Mouse (Mus musculus) lung, embryonic 15.5 days (tissue): ENCODE measurements around the gene Cfap299. TPM values are rescaled to one million over a fixed set of nuclear protein-coding genes. Genes with fewer than 3 reads are reported as not detected.

Experiments used
- ATAC-seq: fragments of 200-750 bp; cut with Nextera tagmentation; 2 replicates; pipeline ENCODE4 v1.8.0; 2017; ENCODE audit warnings: moderate number of reproducible peaks, borderline replicate concordance; ENCODE audit not compliant: low FRiP score, low TSS enrichment; ENCODE audit errors: extremely low read depth
- H3K27ac ChIP-seq: fragments of 300-500 bp; sonication (generic); 2 replicates; pipeline ENCODE4 v1.5.1; 2015; ENCODE audit warnings: moderate library complexity, mild to moderate bottlenecking, inconsistent platforms
- H3K27me3 ChIP-seq: fragments of 300-500 bp; sonication (generic); 2 replicates; pipeline ENCODE4 v1.6.1; 2015; ENCODE audit warnings: inconsistent platforms
- H3K36me3 ChIP-seq: fragments of 300-500 bp; sonication (generic); 2 replicates; pipeline ENCODE4 v1.6.1; 2015; ENCODE audit warnings: inconsistent platforms
- H3K4me1 ChIP-seq: fragments of 300-500 bp; sonication (generic); 2 replicates; pipeline ENCODE4 v1.6.1; 2015; ENCODE audit warnings: inconsistent platforms
- H3K4me2 ChIP-seq: fragments of 300-500 bp; sonication (generic); 2 replicates; pipeline ENCODE4 v1.6.1; 2015; ENCODE audit warnings: inconsistent platforms, mild to moderate bottlenecking, moderate library complexity
- H3K4me3 ChIP-seq: fragments of 300-500 bp; sonication (generic); 2 replicates; pipeline ENCODE4 v1.5.1; 2015; ENCODE audit warnings: mild to moderate bottlenecking, inconsistent platforms
- H3K9ac ChIP-seq: fragments of 300-500 bp; sonication (generic); 2 replicates; pipeline ENCODE4 v1.6.1; 2015; ENCODE audit warnings: inconsistent platforms
- H3K9me3 ChIP-seq: fragments of 300-500 bp; sonication (generic); 2 replicates; pipeline ENCODE4 v1.6.1; 2016; ENCODE audit warnings: inconsistent platforms
- WGBS: fragments of 180-500 bp; shearing (Covaris S2); methylation state at CpG from one replicate; pipeline ENCODE4 v1.1.7; 2015; 5-methylcytosine and 5-hydroxymethylcytosine counted together
- polyA plus RNA-seq: library from polyadenylated mRNA; unstranded; fragments of >200 nt; fragmentation: Nextera tagmentation; extraction: Ambion mirVana; gene quantifications from 2 replicates; pipeline ENCODE4 v1.2.1, GENCODE M21; 2015

Cfap299 gene
- polyA plus RNA-seq, 1 experiment from 2014 or later, result 3.0 TPM

DNA sequence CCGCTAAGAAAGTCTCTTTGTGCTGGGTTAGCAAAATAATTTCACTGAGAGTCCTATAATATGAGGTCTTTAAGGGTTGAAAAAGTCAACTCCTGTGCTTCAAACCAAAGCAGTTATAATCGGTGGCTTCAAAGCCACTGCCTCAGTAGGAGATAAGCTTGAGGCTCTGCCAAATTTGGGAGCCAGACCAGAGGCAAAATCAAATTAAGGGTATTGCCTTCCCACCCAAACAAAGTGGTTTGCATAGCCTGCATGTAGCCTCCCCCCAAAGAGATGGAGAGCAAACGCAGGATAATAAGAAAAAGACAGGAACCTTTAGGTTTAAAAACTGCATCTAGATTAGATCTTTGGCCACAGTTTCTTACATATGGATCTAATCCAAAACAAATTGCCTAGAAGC, 58.0 kb downstream of the Cfap299 start:
- Histone ChIP-seq H3K4me1 (no peaks in the 10 kb centered on the region), H3K27me3 (no peaks in the 10 kb centered on the region), H3K9me3 (no peaks in the 10 kb centered on the region), H3K9ac (no peak overlapping the region), H3K4me2 (no peak overlapping the region), H3K4me3 (no peak overlapping the region), H3K27ac (no peak overlapping the region), H3K36me3 (no peaks in the 10 kb centered on the region)
- WGBS, result 56% methylated on average over 3 of the region's 3 CpGs
- ATAC-seq, result no peak

- H3K9ac ChIP-seq, result no peak overlapping the region
- H3K36me3 ChIP-seq, result no peaks in the 10 kb centered on the region
- no peak overlapping the region for H3K27ac ChIP-seq
- no peak overlapping the region for H3K4me2 ChIP-seq
- H3K4me1 ChIP-seq, result no peaks in the 10 kb centered on the region
- no peaks in the 10 kb centered on the region for H3K27me3 ChIP-seq
- ATAC-seq, result no peak
- WGBS, result 57% methylated on average over 1 of the region's 1 CpGs
- no peak overlapping the region for H3K4me3 ChIP-seq
- no peaks in the 10 kb centered on the region for H3K9me3 ChIP-seq
Observed at GRCm38 (mm10) chr5:98402165-98402564, 73.1 kb downstream of the Cfap299 start.

DNA sequence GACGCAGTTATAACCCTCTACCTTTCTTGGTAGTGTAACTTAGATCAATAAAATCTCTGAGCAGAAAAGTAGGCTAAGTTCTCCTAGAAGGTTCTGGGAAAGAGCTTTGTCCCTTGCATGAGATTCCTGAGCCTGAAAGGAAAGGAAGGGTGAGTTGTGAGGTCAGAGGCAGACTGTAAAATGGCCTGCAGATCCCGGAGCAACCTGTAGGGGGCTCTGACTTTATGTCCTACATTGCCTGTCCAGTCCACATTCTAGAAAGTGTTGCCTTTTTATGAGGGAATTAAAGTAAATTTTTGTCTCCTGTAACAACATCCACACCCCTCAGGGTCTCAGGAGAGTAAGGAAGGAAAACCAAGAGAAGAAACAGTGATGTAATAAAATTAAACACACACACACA, 81.0 kb downstream of the Cfap299 start:
- Histone ChIP-seq H3K4me1 (no peaks in the 10 kb centered on the region), H3K9me3 (no peaks in the 10 kb centered on the region), H3K4me3 (no peak overlapping the region), H3K4me2 (no peak overlapping the region), H3K27ac (no peak overlapping the region), H3K9ac (no peak overlapping the region), H3K36me3 (no peaks in the 10 kb centered on the region), H3K27me3 (no peaks in the 10 kb centered on the region)
- no peak for ATAC-seq
- WGBS, result 63% methylated on average over 2 of the region's 2 CpGs

DNA sequence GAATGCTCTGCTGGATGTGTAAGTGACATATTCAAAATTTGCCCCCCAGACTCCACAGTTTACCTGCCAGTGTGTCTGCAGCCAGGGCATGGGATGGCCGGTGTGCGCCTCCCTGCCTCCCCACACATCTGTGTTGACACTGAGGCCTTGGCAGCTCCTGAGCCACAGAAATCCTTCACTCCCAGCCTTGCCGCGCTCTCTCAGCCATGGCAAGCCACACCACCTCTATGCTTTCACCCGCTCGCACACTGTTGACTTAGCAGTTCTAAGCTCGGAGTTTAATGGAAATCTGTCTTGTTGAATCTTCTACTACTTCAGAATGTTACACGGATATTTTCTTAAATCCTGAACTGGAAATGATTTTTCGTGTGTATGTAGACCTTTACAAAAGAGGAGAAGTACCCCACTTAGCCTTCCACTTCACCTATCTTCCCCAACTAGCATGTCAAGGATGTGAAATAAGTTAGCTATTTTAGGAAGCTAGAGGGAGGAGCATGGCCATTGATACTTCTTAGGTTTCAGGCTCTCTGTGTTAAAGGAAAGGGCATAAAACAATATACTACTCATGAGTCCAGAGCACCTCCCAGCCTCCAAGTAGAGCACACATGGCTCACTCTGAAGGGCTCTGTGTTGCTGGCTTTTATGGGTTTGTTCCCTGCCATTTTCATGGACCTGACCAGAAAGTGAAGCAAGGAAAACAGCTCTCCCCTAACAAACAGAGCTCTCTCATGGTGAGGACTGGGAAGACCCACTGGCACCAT, 87.5 kb downstream of the Cfap299 start:
- Histone ChIP-seq H3K27me3 (no peaks in the 10 kb centered on the region), H3K4me3 (no peak overlapping the region), H3K4me1 (no peaks in the 10 kb centered on the region; the same call in 1 of the 2 replicates), H3K9me3 (no peaks in the 10 kb centered on the region), H3K36me3 (no peaks in the 10 kb centered on the region), H3K4me2 (no peak overlapping the region), H3K27ac (peak overlapping the region; percentile 32; the same call in 1 of the 2 replicates), H3K9ac (no peak overlapping the region)
- peak; percentile 62; the same call in 1 of the 2 replicates for ATAC-seq
- WGBS, result 54% methylated on average over 9 of the region's 9 CpGs

GRCm38 (mm10) chr5:98424965-98425364, 95.9 kb downstream of the Cfap299 start:
- H3K27ac ChIP-seq, result no peak overlapping the region
- H3K4me2 ChIP-seq, result no peak overlapping the region
- no peak for ATAC-seq
- no peaks in the 10 kb centered on the region for H3K4me1 ChIP-seq
- no peaks in the 10 kb centered on the region for H3K27me3 ChIP-seq
- H3K36me3 ChIP-seq, result no peaks in the 10 kb centered on the region
- H3K9me3 ChIP-seq, result no peaks in the 10 kb centered on the region
- H3K9ac ChIP-seq, result no peak overlapping the region
- WGBS, result 100% methylated on average over 1 of the region's 1 CpGs
- H3K4me3 ChIP-seq, result no peak overlapping the region

DNA sequence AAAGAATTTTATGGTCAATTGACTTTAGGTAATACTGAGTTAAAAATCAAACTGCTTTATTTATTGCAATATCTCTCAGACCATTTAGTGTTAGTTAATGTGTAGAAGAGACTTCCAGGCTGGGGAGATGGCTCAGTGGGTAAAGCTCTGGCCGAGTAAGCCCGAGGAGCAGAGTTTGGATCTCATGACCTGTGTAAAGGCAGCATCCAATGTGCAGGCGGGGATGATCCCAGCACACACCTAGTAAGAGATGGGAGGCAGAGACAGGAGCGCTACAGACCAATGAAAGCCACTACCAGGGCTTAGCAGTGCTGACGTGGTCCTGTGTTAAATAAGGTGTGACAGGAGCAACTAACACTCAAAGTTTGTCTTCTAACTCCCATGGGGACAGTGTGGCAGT, 97.0 kb downstream of the Cfap299 start:
- no peak overlapping the region for H3K27ac ChIP-seq
- no peak for ATAC-seq
- no peak overlapping the region for H3K4me2 ChIP-seq
- no peaks in the 10 kb centered on the region for H3K9me3 ChIP-seq
- no peaks in the 10 kb centered on the region for H3K36me3 ChIP-seq
- no peaks in the 10 kb centered on the region for H3K27me3 ChIP-seq
- 84% methylated on average over 5 of the region's 5 CpGs for WGBS
- H3K4me3 ChIP-seq, result no peak overlapping the region
- no peaks in the 10 kb centered on the region for H3K4me1 ChIP-seq
- no peak overlapping the region for H3K9ac ChIP-seq

DNA sequence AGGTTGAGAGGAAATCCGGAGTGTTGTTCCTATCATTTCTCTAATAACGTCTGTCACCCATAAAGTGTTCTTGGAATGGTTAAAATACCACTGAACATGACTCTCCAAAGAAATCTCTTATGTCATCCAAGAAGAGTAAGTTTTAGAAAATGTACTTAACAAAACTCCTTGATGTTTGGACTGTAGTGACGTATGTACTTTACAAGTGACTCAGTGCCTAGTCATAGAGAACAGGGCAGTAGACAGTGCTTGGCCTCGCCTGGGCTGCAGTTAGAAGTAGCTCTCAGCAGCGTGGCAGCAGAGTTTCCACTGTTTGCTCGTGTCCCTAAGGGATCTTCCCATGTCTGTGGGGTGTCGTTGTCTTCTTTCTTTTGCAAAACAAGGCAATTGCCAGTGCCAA, 101.0 kb downstream of the Cfap299 start:
- no peak for ATAC-seq
- H3K4me2 ChIP-seq, result no peak overlapping the region
- no peaks in the 10 kb centered on the region for H3K4me1 ChIP-seq
- H3K27ac ChIP-seq, result no peak overlapping the region
- no peaks in the 10 kb centered on the region for H3K27me3 ChIP-seq
- WGBS, result 56% methylated on average over 7 of the region's 7 CpGs
- no peaks in the 10 kb centered on the region for H3K9me3 ChIP-seq
- H3K4me3 ChIP-seq, result no peak overlapping the region
- no peaks in the 10 kb centered on the region for H3K36me3 ChIP-seq
- no peak overlapping the region for H3K9ac ChIP-seq

DNA sequence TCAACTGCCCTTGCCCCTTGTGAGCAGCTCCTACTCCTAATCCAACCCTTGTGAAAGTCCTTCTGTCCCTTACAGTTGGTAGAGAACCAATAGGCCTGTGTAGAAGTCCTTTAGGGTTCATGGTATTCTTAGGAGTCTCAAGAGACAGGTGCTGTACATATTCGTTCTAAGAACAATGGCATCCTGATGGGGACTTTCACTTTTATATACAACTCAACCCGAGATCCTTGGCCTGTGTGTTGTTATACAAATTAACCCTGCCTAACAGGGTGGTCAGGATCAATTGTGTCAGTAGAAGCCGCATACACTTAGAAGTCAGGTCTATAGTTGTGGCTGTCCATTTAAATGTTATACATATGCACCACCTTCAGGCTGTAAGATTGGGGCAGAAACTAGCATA, 109.6 kb downstream of the Cfap299 start:
- Histone ChIP-seq H3K36me3 (no peaks in the 10 kb centered on the region), H3K9ac (no peak overlapping the region), H3K27me3 (no peaks in the 10 kb centered on the region), H3K4me1 (no peaks in the 10 kb centered on the region), H3K27ac (no peak overlapping the region), H3K4me3 (no peak overlapping the region), H3K9me3 (no peaks in the 10 kb centered on the region), H3K4me2 (no peak overlapping the region)
- no peak for ATAC-seq
- WGBS, result 72% methylated on average over 3 of the region's 3 CpGs

DNA sequence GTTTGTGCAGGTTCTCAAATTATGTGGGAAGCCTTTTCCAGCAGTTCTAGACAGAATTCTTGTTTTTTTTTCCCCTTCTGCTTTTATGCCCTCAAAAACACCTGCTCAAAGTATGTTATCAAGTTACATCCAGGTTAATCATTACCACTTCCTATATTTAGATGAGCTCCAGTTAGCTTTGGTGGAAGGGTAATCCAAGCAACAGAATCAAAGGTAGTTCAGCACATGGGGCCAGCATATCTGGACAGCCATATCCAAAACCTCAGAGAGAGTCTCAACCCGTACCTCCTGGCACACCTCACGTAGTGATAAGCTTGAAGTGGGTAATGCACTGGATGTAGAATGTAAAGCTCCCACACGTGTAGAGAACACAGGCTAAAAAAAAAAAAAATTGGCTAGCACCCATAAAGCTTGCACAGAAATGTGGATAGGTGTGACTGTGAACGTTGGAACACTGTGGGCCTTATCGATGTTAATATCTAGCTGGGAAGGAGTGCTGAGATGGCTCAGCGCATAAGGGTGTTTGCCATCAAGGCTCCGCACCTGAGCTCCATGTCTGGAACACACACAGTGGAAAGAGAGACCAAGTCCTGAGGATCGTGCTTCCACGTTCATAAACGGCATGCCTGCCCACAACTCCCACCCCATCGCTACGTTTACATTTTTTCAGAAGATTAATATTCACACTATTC, 117.8 kb downstream of the Cfap299 start:
- no peak overlapping the region for H3K4me3 ChIP-seq
- H3K4me1 ChIP-seq, result no peaks in the 10 kb centered on the region
- no peak overlapping the region for H3K27ac ChIP-seq
- no peak overlapping the region for H3K9ac ChIP-seq
- no peaks in the 10 kb centered on the region for H3K9me3 ChIP-seq
- no peak for ATAC-seq
- no peaks in the 10 kb centered on the region for H3K27me3 ChIP-seq
- 69% methylated on average over 12 of the region's 12 CpGs for WGBS
- no peaks in the 10 kb centered on the region for H3K36me3 ChIP-seq
- H3K4me2 ChIP-seq, result no peak overlapping the region

DNA sequence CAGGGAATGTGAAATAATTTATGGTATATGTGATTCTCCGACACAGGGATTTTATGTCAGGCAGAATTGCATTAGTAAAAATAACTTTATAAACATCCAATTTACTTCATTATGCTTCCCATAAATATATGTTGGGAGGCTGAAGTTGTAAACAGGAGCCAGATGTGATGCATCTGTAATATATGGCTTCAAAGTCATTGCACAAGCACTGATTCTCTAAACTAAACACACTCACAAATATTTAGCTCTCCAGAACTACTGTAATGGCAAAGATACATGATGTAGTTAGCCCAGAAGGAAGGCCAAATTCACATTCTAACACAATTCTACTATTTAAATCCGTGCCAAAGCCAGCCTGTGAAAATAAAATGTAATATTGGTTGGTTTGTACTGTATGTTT, 120.8 kb downstream of the Cfap299 start:
- Histone ChIP-seq H3K9ac (no peak overlapping the region), H3K4me2 (no peak overlapping the region), H3K4me1 (no peaks in the 10 kb centered on the region), H3K27ac (no peak overlapping the region), H3K27me3 (no peaks in the 10 kb centered on the region), H3K36me3 (no peaks in the 10 kb centered on the region), H3K4me3 (no peak overlapping the region), H3K9me3 (no peaks in the 10 kb centered on the region)
- 37% methylated on average over 2 of the region's 2 CpGs for WGBS
- ATAC-seq, result peak; percentile 73; the same call in 1 of the 2 replicates

- whole genome bisulfite sequencing, result 57% methylated on average over 4 of the region's 4 CpGs
- H3K4me3 ChIP-seq, result no peak overlapping the region
- H3K9ac ChIP-seq, result no peak overlapping the region
- no peaks in the 10 kb centered on the region for H3K4me1 ChIP-seq
- H3K9me3 ChIP-seq, result no peaks in the 10 kb centered on the region
- no peaks in the 10 kb centered on the region for H3K27me3 ChIP-seq
- no peaks in the 10 kb centered on the region for H3K36me3 ChIP-seq
- H3K27ac ChIP-seq, result no peak overlapping the region
- no peak overlapping the region for H3K4me2 ChIP-seq
- ATAC-seq, result no peak
Observed at GRCm38 (mm10) chr5:98466882-98467535, 137.9 kb downstream of the Cfap299 start.

- Histone ChIP-seq H3K4me3 (no peak overlapping the region), H3K9me3 (no peaks in the 10 kb centered on the region), H3K27me3 (no peaks in the 10 kb centered on the region), H3K36me3 (no peaks in the 10 kb centered on the region), H3K4me1 (no peaks in the 10 kb centered on the region), H3K4me2 (no peak overlapping the region), H3K9ac (no peak overlapping the region), H3K27ac (no peak overlapping the region)
- ATAC-seq, result no peak
- 59% methylated on average over 4 of the region's 4 CpGs for WGBS
Observed at GRCm38 (mm10) chr5:98470052-98470451, 140.9 kb downstream of the Cfap299 start.
